Mouse (Mus musculus) kidney, postnatal 0 days (tissue): Measurements from ENCODE around the gene Thrb. TPM values are rescaled to one million over a fixed set of nuclear protein-coding genes. Genes with fewer than 3 reads are reported as not detected.
A peak's percentile ranks its signal among the peaks of the same experiment; 100 is the strongest.

Source experiments
- ATAC-seq: fragments of 200-750 bp; cut with Nextera tagmentation; replicated peaks from 2 replicates; pipeline ENCODE4 v1.8.0; 2017; ENCODE audit warnings: low read depth, moderate number of reproducible peaks, moderate TSS enrichment, moderate library complexity; ENCODE audit not compliant: low FRiP score
- DNase-seq: peaks from one replicate; pipeline ENCODE4 v3.0.0-alpha.2; 2016; ENCODE audit warnings: low spot score
- H3K27ac ChIP-seq: fragments of 300-500 bp; sonication (generic); 2 replicates; pipeline ENCODE4 v1.5.1; 2014; ENCODE audit warnings: mild to moderate bottlenecking
- H3K27me3 ChIP-seq: fragments of 300-500 bp; sonication (generic); 2 replicates; pipeline ENCODE4 v1.6.1; 2014; ENCODE audit warnings: low read length, mixed read lengths; ENCODE audit not compliant: insufficient read depth
- H3K36me3 ChIP-seq: fragments of 300-500 bp; sonication (generic); 2 replicates; pipeline ENCODE4 v1.6.1; 2014; ENCODE audit warnings: low read length, mixed read lengths; ENCODE audit not compliant: insufficient read depth
- H3K4me1 ChIP-seq: fragments of 300-500 bp; sonication (generic); replicated peaks from 2 replicates; pipeline ENCODE4 v1.6.1; 2014; ENCODE audit warnings: antibody characterized with exemption, low read length, mixed read lengths; ENCODE audit not compliant: insufficient read depth
- H3K4me2 ChIP-seq: fragments of 300-500 bp; sonication (generic); 2 replicates; pipeline ENCODE4 v1.6.1; 2014; ENCODE audit warnings: mild to moderate bottlenecking, low read length, moderate library complexity, mixed read lengths
- H3K4me3 ChIP-seq: fragments of 300-500 bp; sonication (generic); replicated peaks from 2 replicates; pipeline ENCODE4 v1.5.1; 2014; ENCODE audit warnings: low read depth, low read length
- H3K9ac ChIP-seq: fragments of 300-500 bp; sonication (generic); 2 replicates; pipeline ENCODE4 v1.6.1; 2014; ENCODE audit warnings: low read depth, low read length
- H3K9me3 ChIP-seq: fragments of 300-500 bp; sonication (generic); replicated peaks from 2 replicates; pipeline ENCODE4 v1.6.1; 2016; ENCODE audit warnings: low read length, inconsistent platforms, mixed read lengths
- CTCF ChIP-seq: IDR thresholded peaks from 2 replicates; pipeline ENCODE4 v1.5.1; 2016; ENCODE audit warnings: antibody characterized with exemption, low read depth, mild to moderate bottlenecking, moderate library complexity
- WGBS: fragments of 180-500 bp; shearing (Covaris S2); extraction: QIAGEN DNeasy Blood & Tissue Kit; methylation state at CpG from one replicate; pipeline ENCODE4 v1.1.7; 2014; 5-methylcytosine and 5-hydroxymethylcytosine counted together
- polyA plus RNA-seq: library from polyadenylated mRNA; unstranded; fragments of >200 nt; fragmentation: Nextera tagmentation; extraction: Ambion mirVana; gene quantifications from 2 replicates; pipeline ENCODE4 v1.2.1, GENCODE M21; 2015

Gene Thrb
- polyA plus RNA-seq, result 2.8 and 2.9 TPM in 2 replicates

GRCm38 (mm10) chr14:17659686-17660328 lies at the start of gene Thrb:
Gene Thrb, plus strand, starts transcription at chr14:17660261.
- no peaks in the 10 kb centered on the region for H3K9me3 ChIP-seq
- DNase-seq (peak; percentile 11), ATAC-seq (peak; percentile 31)
- TF ChIP-seq CTCF, result no peak
- H3K4me3 ChIP-seq, result peak within 1 kb of the TSS; percentile 61
- H3K4me2 ChIP-seq, result peak within 1 kb of the TSS; percentile 94
- no peaks in the 10 kb centered on the region for H3K36me3 ChIP-seq
- no peaks in the 10 kb centered on the region; the same call in 1 of the 2 replicates for H3K27me3 ChIP-seq
- peak within 1 kb of the TSS; percentile 59 for H3K9ac ChIP-seq
- H3K4me1 ChIP-seq, result peaks cover 10% of the 10 kb centered on the region; the same call in 1 of the 2 replicates
- WGBS, result 1% methylated on average over 23 of the region's 23 CpGs
- H3K27ac ChIP-seq, result peak within 1 kb of the TSS; percentile 42; the same call in 1 of the 2 replicates

GRCm38 (mm10) chr14:17621671-17622070 lies 38.4 kb upstream of the Thrb start:
- Histone ChIP-seq H3K9ac (no peak overlapping the region), H3K9me3 (no peaks in the 10 kb centered on the region), H3K27me3 (no peaks in the 10 kb centered on the region), H3K36me3 (no peaks in the 10 kb centered on the region), H3K4me2 (no peak overlapping the region), H3K27ac (no peak overlapping the region), H3K4me3 (no peak overlapping the region), H3K4me1 (no peaks in the 10 kb centered on the region)
- TF ChIP-seq CTCF, result no peak
- 61% methylated on average over 3 of the region's 3 CpGs for WGBS
- ATAC-seq (no peak), DNase-seq (no peak)

GRCm38 (mm10) chr14:17623936-17624335 lies 36.1 kb upstream of the Thrb start:
- Histone ChIP-seq H3K27me3 (no peaks in the 10 kb centered on the region), H3K9ac (no peak overlapping the region), H3K9me3 (no peaks in the 10 kb centered on the region), H3K27ac (no peak overlapping the region), H3K4me2 (no peak overlapping the region), H3K36me3 (no peaks in the 10 kb centered on the region), H3K4me3 (no peak overlapping the region), H3K4me1 (no peaks in the 10 kb centered on the region)
- 77% methylated on average over 2 of the region's 2 CpGs for WGBS
- no peak for TF ChIP-seq CTCF
- no peak for DNase-seq
- no peak for ATAC-seq

GRCm38 (mm10) chr14:17629215-17629614 lies 30.8 kb upstream of the Thrb start:
- WGBS, result 18% methylated on average over 5 of the region's 5 CpGs
- H3K4me3 ChIP-seq, result no peak overlapping the region

DNA sequence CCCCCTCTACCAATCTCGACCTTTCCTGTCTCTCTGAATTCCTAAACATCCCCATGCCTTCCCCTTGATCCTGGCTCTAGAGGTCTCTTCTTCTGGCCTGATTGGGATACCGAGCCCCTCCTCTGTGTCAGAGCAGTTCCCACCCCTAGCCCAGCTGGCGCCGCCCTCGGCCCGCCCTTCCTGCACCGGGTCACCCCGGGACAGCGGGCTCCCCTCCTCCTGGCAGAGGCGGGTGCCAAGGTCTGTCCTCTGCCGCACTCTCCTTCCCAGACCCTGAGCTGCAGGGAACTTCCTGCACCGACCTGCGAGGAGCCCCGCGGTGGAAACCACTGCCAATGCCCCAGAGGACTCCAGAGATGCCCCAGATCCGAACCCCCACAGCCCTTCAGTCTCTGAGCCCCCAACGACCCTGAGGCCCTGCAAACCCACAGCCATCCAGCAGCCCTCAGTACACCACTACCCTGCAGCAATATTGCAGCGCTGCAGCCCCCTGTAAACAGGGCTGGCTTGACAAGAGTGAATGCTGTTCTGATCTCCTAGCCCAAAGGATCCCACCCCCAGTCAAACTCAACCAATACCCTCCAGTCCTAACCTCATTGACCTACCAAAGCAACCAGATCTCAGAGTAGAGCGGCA lies 27.1 kb upstream of the Thrb start:
- 6% methylated on average over 19 of the region's 19 CpGs for WGBS
- no peaks in the 10 kb centered on the region for H3K27me3 ChIP-seq
- DNase-seq, result peak; percentile 23
- H3K9ac ChIP-seq, result no peak overlapping the region
- H3K4me2 ChIP-seq, result peak overlapping the region; percentile 41
- no peaks in the 10 kb centered on the region for H3K36me3 ChIP-seq
- H3K4me1 ChIP-seq, result 0 out of 2 replicates have a peak, but pooled peaks cover 2% of the 10 kb centered on the region
- no peak for TF ChIP-seq CTCF
- H3K4me3 ChIP-seq, result no peak overlapping the region
- ATAC-seq, result peak; percentile 87
- H3K27ac ChIP-seq, result no peak overlapping the region
- no peaks in the 10 kb centered on the region for H3K9me3 ChIP-seq

More at GRCm38 (mm10) chr14:17629215-17629614, 30.8 kb upstream of the Thrb start:
- TF ChIP-seq CTCF, result no peak
- H3K36me3 ChIP-seq, result no peaks in the 10 kb centered on the region
- H3K4me2 ChIP-seq, result no peak overlapping the region
- H3K4me1 ChIP-seq, result 0 out of 2 replicates have a peak, but pooled peaks cover 2% of the 10 kb centered on the region
- H3K9ac ChIP-seq, result no peak overlapping the region
- H3K27me3 ChIP-seq, result no peaks in the 10 kb centered on the region
- H3K27ac ChIP-seq, result no peak overlapping the region
- no peaks in the 10 kb centered on the region for H3K9me3 ChIP-seq
- DNase-seq (no peak), ATAC-seq (no peak)

- no peaks in the 10 kb centered on the region for H3K9me3 ChIP-seq
- H3K4me2 ChIP-seq, result no peak overlapping the region
- 55% methylated on average over 3 of the region's 3 CpGs for WGBS
- H3K4me1 ChIP-seq, result 0 out of 2 replicates have a peak, but pooled peaks cover 2% of the 10 kb centered on the region
- H3K27me3 ChIP-seq, result no peaks in the 10 kb centered on the region
- H3K4me3 ChIP-seq, result no peak overlapping the region
- no peak for TF ChIP-seq CTCF
- no peak overlapping the region for H3K27ac ChIP-seq
- H3K9ac ChIP-seq, result no peak overlapping the region
- H3K36me3 ChIP-seq, result no peaks in the 10 kb centered on the region
- DNase-seq (peak; percentile 1), ATAC-seq (peak; percentile 56)
These were observed 23.1 kb upstream of the Thrb start for GRCm38 (mm10) chr14:17636971-17637370.
